8 mouse cellular contexts compared by ENCODE assay signal in genomic region chr13:63696399-63696798, GRCm38 (mm10).
A peak's percentile ranks its signal among the peaks of the same experiment; 100 is the strongest.
DNase-seq lines count a peak whose midpoint lies in the region; ATAC-seq lines count a peak whose summit lies in the region.

No protein-coding gene starts in this region.

- ATAC-seq in megakaryocyte progenitor cell, adult 5-6 weeks (replicated peaks; ENCODE audit: poor library complexity): peak; percentile 85

- peak; percentile 52 for DNase-seq in heart, adult 8-10 months (ENCODE audit: low spot score)
- no peak for DNase-seq in heart, postnatal 25 days (ENCODE audit: low spot score)
- DNase-seq in B cell, adult 2 months: peak; percentile 40 to 49
- DNase-seq in Muller cell, postnatal 12 days (ENCODE audit: inconsistent ontology term): peak; percentile 22
- peak; percentile 13 for DNase-seq in gonadal fat pad, adult 2 months (ENCODE audit: low read depth)
- DNase-seq in layer of hippocampus, postnatal 36 days: no peak
- DNase-seq in cerebellum, postnatal 4 days (ENCODE audit: low spot score in 2 of 2): no peak

- intact Hi-C loops in heart, postnatal 25 days (cut with DNase I): loop anchor here (5.0 kb wide), 3 partner anchors 124 to 341 kb away; partner anchors contain the start of gene Ptch1

Comparison
In these comparisons a context has a peak if more than half of its experiments do, and no peak if none do; other contexts are left out.
1. DNase-seq: peak in heart, adult 8-10 months (single experiment), B cell, adult 2 months (2 of 2), Muller cell, postnatal 12 days (single experiment) and gonadal fat pad, adult 2 months (single experiment); none in heart, postnatal 25 days (single experiment), layer of hippocampus, postnatal 36 days (0 of 2) and cerebellum, postnatal 4 days (0 of 2).